Mouse (Mus musculus) retina, embryonic 14.5 days (tissue): ENCODE measurements around the gene Ipo9.
A peak's percentile ranks its signal among the peaks of the same experiment; 100 is the strongest.

Experiments used
- DNase-seq: peaks from one replicate; pipeline ENCODE4 v3.0.0-alpha.2; 2015; ENCODE audit warnings: low spot score

The Ipo9 gene

DNA sequence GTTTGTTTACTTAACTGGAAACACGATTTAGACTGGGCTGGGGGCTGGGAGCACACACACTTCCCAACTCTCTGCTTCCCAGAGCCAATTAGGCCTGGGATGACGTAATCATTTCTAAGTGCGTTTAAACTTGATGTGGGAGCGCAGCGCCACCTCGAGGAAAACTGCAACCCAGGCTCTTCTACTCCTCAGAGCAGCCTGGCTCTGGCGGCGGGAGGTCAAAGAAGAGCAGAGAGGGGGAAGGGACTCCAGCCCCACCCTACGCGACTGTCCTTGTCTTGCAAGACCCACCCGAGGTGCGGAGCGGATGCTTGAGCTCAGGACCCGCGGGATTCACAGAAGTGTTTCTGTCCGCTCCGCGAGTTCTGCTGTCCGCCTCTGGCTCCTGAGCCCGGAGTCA, 62.1 kb downstream of the Ipo9 start:
- DNase-seq = peak; percentile 97

DNA sequence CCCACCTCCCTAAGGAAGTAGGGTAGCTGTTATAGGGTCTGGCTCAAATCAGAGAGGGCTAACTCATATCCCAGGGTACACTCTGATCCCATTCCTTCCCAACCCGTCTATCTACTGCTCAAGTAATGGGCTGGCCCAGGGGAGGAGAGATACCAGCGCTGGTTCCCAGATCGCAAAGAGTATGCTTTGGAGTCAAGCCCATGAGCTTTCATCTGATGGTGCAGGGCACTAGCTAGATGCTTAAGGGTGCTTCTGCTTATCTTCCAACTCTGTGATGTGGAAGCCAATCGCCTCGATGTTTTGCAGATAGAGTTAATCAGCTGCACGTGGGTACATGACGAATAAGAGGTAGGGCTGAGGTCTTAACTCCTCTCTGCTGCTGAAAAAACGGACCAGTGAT, 62.7 kb downstream of the Ipo9 start:
- no peak for DNase-seq

DNA sequence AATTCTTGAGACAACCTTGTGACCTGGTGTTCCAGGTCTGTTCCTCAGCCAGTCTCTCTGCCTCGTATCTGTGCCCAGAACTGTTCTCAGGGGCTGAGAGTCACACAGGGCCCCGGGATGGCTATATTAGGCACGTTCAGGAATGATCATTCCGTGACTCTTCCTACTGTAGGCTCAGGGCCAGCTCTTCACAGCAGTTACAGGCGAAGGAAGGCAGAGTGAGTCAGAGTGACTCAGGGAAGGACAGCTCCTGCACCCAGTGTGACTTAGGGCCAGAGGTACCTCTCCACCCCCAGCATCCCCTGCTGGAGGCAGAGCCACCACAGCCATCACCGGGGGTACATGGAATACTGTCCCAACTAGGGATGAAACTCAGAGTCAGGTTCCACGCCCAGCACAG, 63.3 kb downstream of the Ipo9 start:
- no peak for DNase-seq

DNA sequence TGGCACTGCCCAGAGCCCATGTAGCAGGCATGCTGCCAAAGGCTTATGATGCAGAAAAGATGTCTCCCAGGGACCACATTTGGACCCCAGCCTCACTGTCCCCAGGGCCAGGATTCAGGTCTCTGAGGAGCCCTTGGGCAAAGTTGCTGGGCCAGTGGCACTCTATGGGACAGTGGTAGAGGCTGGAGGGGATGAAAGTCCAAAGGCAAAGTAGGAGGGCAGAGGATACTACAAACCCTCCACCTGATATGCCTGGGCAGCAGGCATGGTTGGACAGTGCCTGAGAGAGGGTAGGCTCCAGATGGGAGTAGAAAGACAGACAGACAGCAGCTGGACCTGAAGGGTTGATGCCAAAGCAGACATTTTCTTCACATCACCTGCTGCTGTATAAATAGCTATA, 63.9 kb downstream of the Ipo9 start:
- DNase-seq = no peak

DNA sequence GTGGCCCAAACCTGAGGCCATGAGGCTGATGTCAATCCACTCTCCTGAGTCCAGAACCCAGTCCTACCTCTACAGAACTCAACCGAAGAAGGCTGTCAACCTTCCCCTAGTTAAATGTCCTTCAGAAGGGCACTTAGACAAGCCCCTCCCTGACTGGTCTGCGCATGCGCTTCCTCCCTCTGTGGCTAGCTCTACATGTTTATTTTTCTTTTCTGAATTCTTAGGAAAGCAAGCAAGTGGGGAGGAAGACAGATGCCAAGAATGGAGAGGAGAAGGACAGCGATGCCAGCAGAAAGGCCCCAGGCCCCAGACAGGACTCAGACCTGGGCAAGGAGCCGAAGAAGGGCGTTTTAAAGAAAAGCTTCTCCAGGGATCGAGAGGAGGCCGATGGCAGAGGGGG, 66.9 kb downstream of the Ipo9 start:
- no peak for DNase-seq

DNA sequence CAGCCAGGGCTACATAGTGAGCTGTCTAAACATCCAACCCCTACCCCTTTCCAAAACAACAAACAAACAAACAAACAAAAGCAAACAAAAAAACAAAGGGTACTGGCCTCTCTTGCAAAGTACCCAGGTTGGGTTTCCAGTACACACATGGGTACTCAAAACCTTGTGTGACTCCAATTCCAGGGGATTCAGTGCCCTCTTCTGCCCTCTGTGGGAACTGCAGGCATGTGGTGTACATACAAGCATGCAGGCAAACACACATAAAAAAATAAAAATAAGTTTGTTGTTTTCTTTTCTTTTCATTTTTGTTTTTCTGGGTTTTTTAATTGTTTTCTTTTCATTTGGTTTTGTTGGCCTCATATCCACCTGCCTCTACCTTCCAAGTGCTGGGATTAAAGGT, 68.2 kb downstream of the Ipo9 start:
- no peak for DNase-seq

DNA sequence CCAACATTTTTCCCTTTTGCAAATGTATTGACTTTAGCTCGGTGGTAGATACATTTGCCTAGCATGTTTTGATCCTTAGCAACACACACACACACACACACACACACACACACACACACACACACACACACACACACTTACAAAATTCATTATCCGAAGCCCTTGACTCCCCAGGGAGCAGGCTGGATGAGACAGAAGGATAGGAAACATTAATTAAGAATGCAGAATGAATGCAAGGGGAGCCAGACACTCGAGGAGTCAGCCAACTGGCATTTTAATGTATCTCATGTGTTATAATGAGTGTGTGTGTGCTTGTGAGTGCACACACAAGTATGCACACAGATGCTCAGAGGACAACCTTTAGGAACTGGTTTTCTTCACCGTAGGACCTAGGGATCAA, 68.8 kb downstream of the Ipo9 start:
- DNase-seq = peak; percentile 31

DNA sequence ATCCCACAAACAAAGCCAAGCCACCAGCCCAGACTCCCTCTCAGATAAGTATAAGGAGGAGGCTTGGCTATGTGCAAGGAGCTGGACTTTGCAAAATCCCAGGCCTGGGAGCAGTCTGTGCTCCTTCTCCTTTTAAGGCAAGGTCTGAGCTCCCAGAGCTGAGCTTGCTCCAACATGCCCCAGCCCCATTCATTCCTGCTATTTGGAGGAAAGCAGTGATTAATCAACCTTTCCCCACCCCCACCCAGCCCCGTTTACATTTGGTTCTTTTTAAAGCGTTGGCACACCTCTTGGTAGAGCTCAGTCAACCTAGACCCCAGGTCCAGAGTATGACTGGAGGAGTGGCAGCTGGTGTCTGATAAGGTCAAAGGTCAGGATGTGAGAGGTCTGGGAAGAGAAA, 71.2 kb downstream of the Ipo9 start:
- no peak for DNase-seq

DNA sequence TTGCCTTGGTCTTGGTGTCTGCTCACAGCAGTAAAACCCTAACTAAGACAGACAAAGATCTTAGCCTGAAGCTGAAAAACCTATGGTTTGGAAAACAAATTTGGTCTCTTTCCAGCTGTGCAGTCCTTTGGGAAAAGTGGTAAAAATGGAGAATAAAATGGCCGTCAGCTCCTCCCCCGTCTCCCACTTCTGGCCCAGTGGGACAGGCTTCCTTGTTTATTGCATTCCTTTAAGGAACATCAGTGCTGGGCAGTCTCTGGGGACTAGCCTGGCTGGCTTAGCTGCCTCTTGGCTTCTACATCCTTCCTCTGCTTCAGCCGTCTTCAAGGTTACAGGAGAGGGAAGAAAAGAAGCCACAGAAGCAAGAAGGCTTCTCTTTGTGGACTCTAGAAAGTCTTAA, 78.3 kb downstream of the Ipo9 start:
- DNase-seq = no peak

DNA sequence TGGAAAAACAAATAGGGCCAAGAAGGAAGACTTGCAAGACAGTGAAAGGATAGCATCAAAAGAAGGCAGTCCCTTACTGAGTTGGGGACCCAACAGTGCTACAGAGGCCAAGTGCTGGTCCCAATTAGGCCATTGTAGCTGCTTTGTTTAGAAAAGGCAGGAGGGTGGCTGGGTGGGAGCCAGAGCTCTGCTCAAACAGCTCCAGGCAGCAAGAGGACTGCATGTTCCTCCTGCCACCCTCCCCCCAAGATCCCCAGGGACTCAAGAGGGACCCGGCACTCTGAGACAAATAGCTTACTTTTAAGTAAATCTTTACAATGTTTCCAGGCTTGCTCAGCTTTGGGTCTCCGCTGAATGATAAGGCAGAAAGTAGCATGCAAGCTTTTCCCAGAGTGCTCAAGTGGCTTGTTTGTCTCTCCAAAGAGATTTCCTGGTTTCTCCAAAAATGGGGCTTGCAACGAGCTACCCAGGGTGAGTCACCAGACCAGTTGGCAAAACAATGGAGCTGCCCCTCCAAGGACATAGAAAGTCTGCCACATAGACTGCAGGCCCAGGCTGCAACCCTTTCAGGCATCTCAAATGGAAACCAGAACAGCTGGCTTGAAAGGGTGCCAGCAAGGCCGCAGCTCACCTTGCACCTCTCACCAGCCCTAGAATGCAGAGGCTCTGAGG, 82.7 kb downstream of the Ipo9 start:
- no peak for DNase-seq

DNA sequence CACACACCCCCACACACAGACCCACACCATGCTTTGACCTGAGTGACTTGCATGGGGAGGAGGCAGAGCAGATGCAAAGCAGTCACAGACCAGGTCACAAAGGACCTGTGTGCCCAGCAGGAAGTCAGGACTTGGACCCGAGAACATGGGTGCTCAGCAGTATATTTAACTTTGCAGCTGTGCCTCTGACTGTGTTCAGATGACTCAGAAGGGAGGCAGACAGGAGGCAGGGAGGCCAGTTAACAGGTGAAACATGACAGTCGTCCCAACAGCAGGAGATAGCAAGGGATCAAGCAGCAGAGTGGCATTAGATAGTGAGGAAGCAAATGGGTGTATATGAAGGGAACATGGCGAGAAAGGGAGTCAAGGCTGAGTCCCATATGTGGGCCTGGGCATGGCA, 83.4 kb downstream of the Ipo9 start:
- DNase-seq = no peak

DNA sequence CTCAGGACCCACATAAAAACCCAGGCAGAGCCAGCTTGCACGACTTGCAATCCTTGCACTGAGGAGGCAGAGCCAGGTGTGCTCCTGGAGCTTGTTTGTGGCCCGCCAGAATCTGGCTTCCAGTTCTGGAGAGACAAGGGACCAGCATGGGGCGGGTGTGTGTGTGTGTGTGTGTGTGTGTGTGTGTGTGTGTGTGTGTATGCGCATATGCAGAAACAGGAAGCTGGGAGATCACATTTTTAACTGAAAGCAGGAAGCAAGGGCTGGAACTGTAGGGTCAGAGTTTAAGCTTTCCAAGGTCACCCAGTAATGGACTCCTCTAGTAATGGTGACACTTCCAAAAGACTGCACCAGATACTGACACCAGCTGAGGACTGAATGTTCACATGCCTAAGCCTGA, 86.3 kb downstream of the Ipo9 start:
- no peak for DNase-seq

DNA sequence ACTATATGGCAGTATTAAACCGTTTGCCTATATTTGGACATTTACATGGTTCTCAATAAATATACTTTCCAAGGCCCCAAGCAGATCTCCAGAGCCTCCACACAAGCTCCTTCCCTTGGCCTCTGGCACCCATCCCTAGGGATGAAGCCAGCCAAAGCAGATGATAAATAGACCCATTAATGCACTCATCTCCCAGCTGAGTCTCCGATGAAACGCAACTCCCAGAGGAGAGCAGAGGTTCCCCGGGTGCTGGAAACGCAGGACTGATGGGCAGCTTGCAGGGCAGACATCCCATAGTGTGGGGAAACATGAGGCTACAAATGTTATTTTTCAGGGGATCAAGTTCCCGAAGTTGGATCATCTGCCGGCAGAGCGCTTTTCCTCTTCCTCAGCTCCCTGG, 88.4 kb downstream of the Ipo9 start:
- DNase-seq = no peak
